Mouse (Mus musculus) CH12.LX (cell line): ENCODE data around the gene 2310061I04Rik. TPM values are rescaled to one million over a fixed set of nuclear protein-coding genes. Genes with fewer than 3 reads are reported as not detected.

ENCODE experiments used
- DNase-seq: peaks from one replicate; pipeline ENCODE4 v3.0.0-alpha.2; 2013; ENCODE audit errors: extremely low read depth
- H3K27ac ChIP-seq: 2 replicates; pipeline ENCODE4 v1.5.1; 2012; ENCODE audit warnings: low read depth, mild to moderate bottlenecking, control low read depth, moderate library complexity; ENCODE audit not compliant: insufficient read depth
- H3K27me3 ChIP-seq: replicated peaks from 2 replicates; pipeline ENCODE3; 2012; ENCODE audit warnings: inconsistent platforms
- H3K36me3 ChIP-seq, 2 experiments: replicated peaks in 1 of 2; 2 replicates each; pipeline versions ENCODE3 to v1.6.1; 2012; ENCODE audit warnings: inconsistent platforms in 1 of 2, low read length in 1 of 2, mild to moderate bottlenecking in 1 of 2, mixed read lengths in 1 of 2, moderate library complexity in 1 of 2; ENCODE audit not compliant: control insufficient read depth in 1 of 2, insufficient read depth in 1 of 2
- H3K4me1 ChIP-seq, 2 experiments: 2 replicates each; pipeline ENCODE4 v1.6.1; 2012; ENCODE audit warnings: inconsistent platforms in 1 of 2, moderate library complexity in 1 of 2; ENCODE audit not compliant: insufficient read depth in 2 of 2, control insufficient read depth in 1 of 2
- H3K4me2 ChIP-seq: 2 replicates; pipeline ENCODE4 v1.6.1; 2012; ENCODE audit warnings: low read depth, mild to moderate bottlenecking, control low read depth; ENCODE audit not compliant: poor library complexity, insufficient read depth, severe bottlenecking
- H3K4me3 ChIP-seq, 3 experiments: fragments of 150-350 bp in 1 of 3; sonication (generic) in 1 of 3; replicated peaks in 1 of 3; 2 replicates each; pipeline versions ENCODE3 to v1.5.1; 2011 to 2012; ENCODE audit warnings: low read depth in 2 of 3, low read length in 2 of 3, mild to moderate bottlenecking in 2 of 3, moderate library complexity in 2 of 3, control low read depth in 1 of 3, improper control_type of control experiment in 1 of 3, inconsistent platforms in 1 of 3, mixed read lengths in 1 of 3; ENCODE audit not compliant: poor library complexity in 1 of 3
- H3K79me2 ChIP-seq: replicated peaks from 2 replicates; pipeline ENCODE4 v1.6.1; 2012; ENCODE audit warnings: mild to moderate bottlenecking, moderate library complexity; ENCODE audit not compliant: control insufficient read depth, poor library complexity, insufficient read depth, severe bottlenecking; ENCODE audit errors: extremely low read depth
- H3K9ac ChIP-seq: 2 replicates; pipeline ENCODE4 v1.6.1; 2012; ENCODE audit warnings: low read depth, mild to moderate bottlenecking, control low read depth, moderate library complexity; ENCODE audit not compliant: insufficient read depth
- H3K9me3 ChIP-seq: replicated peaks from 2 replicates; pipeline ENCODE3; 2012; ENCODE audit warnings: low read length, inconsistent platforms, mixed read lengths
- CHD1 ChIP-seq: IDR thresholded peaks from 2 replicates; pipeline ENCODE4 v1.6.1; 2012; ENCODE audit warnings: low read depth, low read length, improper control_type of control experiment, inconsistent platforms
- CTCF ChIP-seq, 2 experiments: IDR thresholded peaks in 1 of 2; conservative IDR thresholded peaks in 1 of 2; 2 replicates each; pipeline ENCODE4 v1.5.1; 2011 to 2012; ENCODE audit warnings: low read depth in 2 of 2, low read length in 2 of 2, improper control_type of control experiment in 1 of 2, inconsistent platforms in 1 of 2, mild to moderate bottlenecking in 1 of 2, moderate library complexity in 1 of 2
- ELF1 ChIP-seq: IDR thresholded peaks from 2 replicates; pipeline ENCODE4 v1.6.1; 2014; ENCODE audit warnings: low read depth, mild to moderate bottlenecking, inconsistent platforms, low read length, improper control_type of control experiment
- ETS1 ChIP-seq: conservative IDR thresholded peaks from 2 replicates; pipeline ENCODE4 v1.6.1; 2012; ENCODE audit warnings: low read depth, mild to moderate bottlenecking, inconsistent platforms, low read length, improper control_type of control experiment, moderate library complexity
- GABPA ChIP-seq: IDR thresholded peaks from 2 replicates; pipeline ENCODE4 v1.6.1; 2012; ENCODE audit warnings: low read depth, low read length, improper control_type of control experiment, inconsistent platforms; ENCODE audit not compliant: insufficient replicate concordance
- IRF4 ChIP-seq: IDR thresholded peaks from 2 replicates; pipeline ENCODE4 v1.6.1; 2014; ENCODE audit warnings: low read depth, mild to moderate bottlenecking, inconsistent platforms, low read length, improper control_type of control experiment
- JUN ChIP-seq: IDR thresholded peaks from 2 replicates; pipeline ENCODE4 v1.6.1; 2011; ENCODE audit warnings: low read depth, mild to moderate bottlenecking, low read length, improper control_type of control experiment, moderate library complexity; ENCODE audit not compliant: insufficient read depth
- MAZ ChIP-seq: IDR thresholded peaks from 2 replicates; pipeline ENCODE4 v1.6.1; 2012; ENCODE audit warnings: low read depth, mild to moderate bottlenecking, inconsistent platforms, low read length, improper control_type of control experiment, moderate library complexity
- MEF2A ChIP-seq: IDR thresholded peaks from 2 replicates; pipeline ENCODE4 v1.6.1; 2014; ENCODE audit warnings: low read depth, mild to moderate bottlenecking, inconsistent platforms, low read length, improper control_type of control experiment, borderline replicate concordance
- MXI1 ChIP-seq: IDR thresholded peaks from 2 replicates; pipeline ENCODE4 v1.6.1; 2011; ENCODE audit warnings: mild to moderate bottlenecking, low read depth, low read length, improper control_type of control experiment
- NRF1 ChIP-seq: IDR thresholded peaks from 2 replicates; pipeline ENCODE4 v1.6.1; 2014; ENCODE audit warnings: low read depth, mild to moderate bottlenecking, inconsistent platforms, low read length, improper control_type of control experiment, moderate library complexity
- POLR2A ChIP-seq: IDR thresholded peaks from 2 replicates; pipeline ENCODE4 v1.6.1; 2011; ENCODE audit warnings: low read depth, mild to moderate bottlenecking, improper control_type of control experiment, low read length
- POLR2AphosphoS2 ChIP-seq: IDR thresholded peaks from 2 replicates; pipeline ENCODE4 v1.6.1; 2011; ENCODE audit warnings: low read depth, low read length, improper control_type of control experiment
- RAD21 ChIP-seq: IDR thresholded peaks from 2 replicates; pipeline ENCODE4 v1.6.1; 2011; ENCODE audit warnings: low read depth, mild to moderate bottlenecking, low read length, improper control_type of control experiment, moderate library complexity
- RCOR1 ChIP-seq: conservative IDR thresholded peaks from 2 replicates; pipeline ENCODE4 v1.6.1; 2012; ENCODE audit warnings: low read depth, mild to moderate bottlenecking, inconsistent platforms, low read length, improper control_type of control experiment
- SIN3A ChIP-seq: IDR thresholded peaks from 2 replicates; pipeline ENCODE4 v1.6.1; 2012; ENCODE audit warnings: low read length, improper control_type of control experiment, inconsistent platforms
- SMC3 ChIP-seq: IDR thresholded peaks from 2 replicates; pipeline ENCODE4 v1.6.1; 2011; ENCODE audit warnings: low read depth, low read length, improper control_type of control experiment
- TCF12 ChIP-seq: IDR thresholded peaks from 2 replicates; pipeline ENCODE4 v1.6.1; 2014; ENCODE audit warnings: low read depth, mild to moderate bottlenecking, inconsistent platforms, low read length, improper control_type of control experiment
- USF2 ChIP-seq: conservative IDR thresholded peaks from 2 replicates; pipeline ENCODE4 v1.6.1; 2011; ENCODE audit warnings: low read depth, low read length, improper control_type of control experiment
- ZC3H11A ChIP-seq: IDR thresholded peaks from 2 replicates; pipeline ENCODE4 v1.6.1; 2012; ENCODE audit warnings: low read depth, mild to moderate bottlenecking, inconsistent platforms, low read length, improper control_type of control experiment
- ZKSCAN1 ChIP-seq: IDR thresholded peaks from 2 replicates; pipeline ENCODE4 v1.6.1; 2012; ENCODE audit warnings: low read depth, inconsistent platforms, low read length, improper control_type of control experiment, borderline replicate concordance
- ZMIZ1 ChIP-seq: IDR thresholded peaks from 2 replicates; pipeline ENCODE4 v1.6.1; 2012; ENCODE audit warnings: low read depth, mild to moderate bottlenecking, inconsistent platforms, low read length, improper control_type of control experiment
- ZNF384 ChIP-seq: IDR thresholded peaks from 2 replicates; pipeline ENCODE4 v1.6.1; 2012; ENCODE audit warnings: low read depth, low read length, improper control_type of control experiment, inconsistent platforms
- dilution Hi-C: fragments of 300-500 bp; cut with MboI; formaldehyde crosslinking; loops from 2 replicates; pipeline ENCODE4 v1.14.3; 2020; ENCODE audit warnings: low sequenced_read_pairs; ENCODE audit not compliant: extremely low pct_unique_long_range_greater_than_20kb, extremely low pct_ligation_motif_present
- in situ Hi-C: fragments of 300-500 bp; cut with MboI; formaldehyde crosslinking; loops from 3 replicates; pipeline ENCODE4 v1.14.3; 2019; ENCODE audit warnings: low sequenced_read_pairs, low pct_ligation_motif_present, low pct_unique_long_range_greater_than_20kb, mixed read lengths
- polyA plus RNA-seq: library from polyadenylated mRNA; unstranded; fragments of >175 nt; gene quantifications from 2 replicates; pipeline ENCODE4 v1.2.1, GENCODE M21; 2012; ENCODE audit warnings: low read depth; ENCODE audit not compliant: insufficient read length
- total RNA-seq, 2 experiments: library from RNA; depleted of rRNA; stranded (reverse); fragments of 300-350 nt in 1 of 2; fragments of >200 nt in 1 of 2; gene quantifications; 2 replicates each; pipeline ENCODE4 v1.2.3; 2012 to 2014

The 2310061I04Rik gene
- total and polyA plus RNA-seq, 3 experiments, result 5.7 to 46.4 (median 8.7) TPM

DNA sequence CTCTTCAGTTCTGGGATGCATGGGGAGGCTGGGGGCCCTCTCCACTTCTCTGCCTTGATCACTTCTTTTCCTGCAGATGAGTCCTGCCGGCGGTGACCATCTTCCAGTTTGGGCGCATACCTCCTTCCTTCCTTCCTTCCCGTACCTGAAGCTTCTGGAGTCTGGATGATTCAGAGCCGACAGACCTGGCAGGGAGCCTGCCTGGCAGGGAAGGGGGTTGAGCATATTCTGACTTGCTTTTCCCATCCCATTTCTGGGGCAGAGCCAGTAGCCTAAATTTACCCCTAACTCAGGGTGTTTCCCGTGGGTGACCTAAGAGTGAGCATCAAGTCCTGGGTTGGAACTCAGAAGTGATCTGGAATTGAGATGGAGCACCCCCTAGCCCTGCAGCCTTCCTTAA, 22.5 kb downstream of the 2310061I04Rik start:
- dilution Hi-C loops, result no loop called here
- no peak overlapping the region for H3K4me2 ChIP-seq
- no peaks in the 10 kb centered on the region for H3K27me3 ChIP-seq
- no peak for DNase-seq
- no peak overlapping the region for H3K4me3 ChIP-seq
- H3K79me2 ChIP-seq, result peaks cover 28% of the 10 kb centered on the region
- H3K9me3 ChIP-seq, result peaks cover 4% of the 10 kb centered on the region
- in situ Hi-C loops, result loop anchor here (5.0 kb wide), 1 partner anchor 37 kb away; the partner anchor contains the start of gene Tubb5
- TF ChIP-seq SIN3A (no peak), ETS1 (no peak), USF2 (no peak), ZKSCAN1 (no peak), GABPA (no peak), IRF4 (no peak), JUN (no peak), RCOR1 (no peak), SMC3 (no peak), TCF12 (no peak), CTCF (conservative IDR thresholded peaks at IDR 0.05 in 1 of 2, IDR thresholded peaks at IDR 0.05 in 1 of 2; ENCODE audit: low read depth in 2 of 2, low read length in 2 of 2) (no peak), CHD1 (no peak), MAZ (no peak)
- H3K27ac ChIP-seq, result no peak overlapping the region
- H3K4me1 ChIP-seq, result peaks cover 0 to 27% of the 10 kb centered on the region in 2 experiments; a peak in 2 of 4 replicates
- H3K9ac ChIP-seq, result no peak overlapping the region
- H3K36me3 ChIP-seq, result peaks cover 19 to 49% of the 10 kb centered on the region in 2 experiments

DNA sequence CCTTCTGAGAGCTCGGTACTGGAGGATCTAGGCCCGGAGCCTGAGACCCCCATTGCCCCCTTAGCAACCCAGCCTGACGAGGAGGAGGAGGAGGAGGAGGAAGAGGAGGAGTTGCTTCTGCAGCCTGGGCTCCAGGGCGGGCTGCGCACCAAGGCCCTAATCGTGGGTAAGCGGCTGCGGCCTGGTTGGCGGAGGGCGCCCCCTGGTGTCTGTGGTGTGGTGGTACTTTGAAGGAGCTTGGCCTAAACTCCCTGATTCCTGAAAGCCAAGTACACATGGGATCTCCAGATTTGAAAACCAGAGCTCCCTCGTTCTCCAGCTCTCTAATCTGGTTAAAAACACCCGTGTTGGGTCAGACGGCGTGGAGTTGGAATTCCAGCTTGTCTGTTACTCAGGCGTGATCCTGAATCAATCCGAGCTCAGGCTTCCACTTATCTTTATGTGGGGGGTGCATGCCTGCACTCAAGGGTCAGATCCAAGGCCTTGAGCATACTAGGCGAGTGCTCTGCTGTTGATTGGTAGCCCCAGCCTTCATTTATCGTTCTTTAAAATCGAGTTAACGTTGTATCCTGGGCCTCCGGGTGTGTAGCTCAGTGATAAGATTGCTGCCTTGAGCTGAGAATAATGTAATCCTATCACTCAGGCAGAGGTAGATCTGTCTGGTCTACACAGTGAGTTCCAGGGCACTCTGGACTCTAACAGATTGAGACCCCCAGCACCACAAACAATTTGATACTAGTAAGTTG, 23.3 kb downstream of the 2310061I04Rik start:
- dilution Hi-C loops, result no loop called here
- TF ChIP-seq ELF1, result 0 out of 2 replicates have a peak, but pooled peaks have one; percentile 12
- TF ChIP-seq RCOR1, result no peak
- TF ChIP-seq ZMIZ1, result no peak
- TF ChIP-seq MXI1, result no peak
- TF ChIP-seq NRF1, result peak; percentile 54
- no peak for TF ChIP-seq POLR2AphosphoS2
- peak; percentile 18; the same call in 1 of the 2 replicates for TF ChIP-seq ZC3H11A
- peak; percentile 96 for TF ChIP-seq SMC3
- TF ChIP-seq ZNF384, result no peak
- peak; percentile 50 to 95 for TF ChIP-seq CTCF (conservative IDR thresholded peaks at IDR 0.05 in 1 of 2, IDR thresholded peaks at IDR 0.05 in 1 of 2; ENCODE audit: low read depth in 2 of 2, low read length in 2 of 2)
- TF ChIP-seq ZKSCAN1, result no peak
- peak; percentile 35; the same call in 1 of the 2 replicates for TF ChIP-seq SIN3A
- no peak for TF ChIP-seq MEF2A
- TF ChIP-seq POLR2A, result peak; percentile 34; the same call in 1 of the 2 replicates
- TF ChIP-seq RAD21, result peak; percentile 85
- TF ChIP-seq, all 38 proteins: peak for 8

More for the DNA sequence above, 23.3 kb downstream of the 2310061I04Rik start:
- peak overlapping the region; percentile 6; the same call in 1 of the 2 replicates for H3K27ac ChIP-seq
- peaks cover 4% of the 10 kb centered on the region for H3K9me3 ChIP-seq
- H3K4me3 ChIP-seq, result no peak overlapping the region
- H3K36me3 ChIP-seq, result peaks cover 19 to 49% of the 10 kb centered on the region in 2 experiments
- in situ Hi-C loops, result loop anchor here (5.0 kb wide), 1 partner anchor 37 kb away; the partner anchor contains the start of gene Tubb5
- H3K27me3 ChIP-seq, result no peaks in the 10 kb centered on the region
- H3K9ac ChIP-seq, result peak overlapping the region; percentile 1; the same call in 1 of the 2 replicates
- peak; percentile 81 for DNase-seq
- peaks cover 31% of the 10 kb centered on the region for H3K79me2 ChIP-seq
- peak overlapping the region; percentile 25 for H3K4me2 ChIP-seq
- peaks cover 0 to 27% of the 10 kb centered on the region in 2 experiments; a peak in 2 of 4 replicates for H3K4me1 ChIP-seq
